Mouse (Mus musculus) stomach, postnatal 0 days (tissue): Measurements from ENCODE around the gene Ap4e1.

Experiments
- CTCF ChIP-seq: IDR thresholded peaks from 2 replicates; pipeline ENCODE4 v1.5.1; 2016; ENCODE audit warnings: antibody characterized with exemption, low read depth, mild to moderate bottlenecking, moderate library complexity
- EP300 ChIP-seq: optimal IDR thresholded peaks from 2 replicates; pipeline ENCODE3; 2016; ENCODE audit warnings: antibody characterized with exemption

DNA sequence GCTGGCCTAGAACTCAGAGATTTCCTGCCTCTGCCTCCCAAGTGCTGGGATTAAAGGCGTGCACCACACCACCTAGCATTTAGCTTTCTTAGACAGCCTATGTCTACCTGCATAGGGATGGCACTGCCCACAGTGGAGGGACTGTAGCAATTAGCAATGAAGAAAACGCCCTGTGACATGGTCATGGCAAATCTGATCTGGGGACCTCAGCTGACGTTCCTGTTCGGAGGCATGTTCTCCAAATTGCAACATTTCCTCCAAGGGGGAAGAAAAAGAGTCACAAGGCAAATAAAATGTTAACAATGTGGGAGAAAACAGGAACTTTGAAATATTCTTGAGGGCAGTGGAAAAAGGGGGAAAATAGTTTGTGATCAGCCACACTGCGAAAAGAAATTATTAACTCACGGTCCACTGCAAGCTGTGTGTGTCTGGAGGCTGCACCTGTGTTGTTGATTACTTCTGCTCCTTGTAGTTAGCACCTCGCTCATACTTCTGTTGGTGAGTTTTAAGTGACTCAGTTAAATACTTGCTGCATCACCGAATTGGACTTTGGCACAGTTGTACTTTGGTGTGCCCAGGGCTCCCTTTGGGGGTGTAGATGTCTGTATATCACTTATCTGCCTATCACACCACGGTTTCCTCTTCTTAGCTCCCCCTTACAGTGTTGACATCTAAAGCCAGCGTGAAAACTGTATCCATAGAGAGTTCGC is 71.5 kb downstream of the Ap4e1 start:
- TF ChIP-seq CTCF (no peak), EP300 (no peak)
